Mouse (Mus musculus) retina, adult 2 months (tissue): ENCODE measurements around the gene Pan2.
"Not testable (repeated sequence)": the region's sequence is repeated elsewhere in the genome, so short reads cannot be mapped to it uniquely, and the experiment has no call there.

ENCODE experiments used
- DNase-seq: peaks from one replicate; pipeline ENCODE4 v3.0.0-alpha.2; 2012; ENCODE audit warnings: low read depth, low spot score

Pan2 gene

DNA sequence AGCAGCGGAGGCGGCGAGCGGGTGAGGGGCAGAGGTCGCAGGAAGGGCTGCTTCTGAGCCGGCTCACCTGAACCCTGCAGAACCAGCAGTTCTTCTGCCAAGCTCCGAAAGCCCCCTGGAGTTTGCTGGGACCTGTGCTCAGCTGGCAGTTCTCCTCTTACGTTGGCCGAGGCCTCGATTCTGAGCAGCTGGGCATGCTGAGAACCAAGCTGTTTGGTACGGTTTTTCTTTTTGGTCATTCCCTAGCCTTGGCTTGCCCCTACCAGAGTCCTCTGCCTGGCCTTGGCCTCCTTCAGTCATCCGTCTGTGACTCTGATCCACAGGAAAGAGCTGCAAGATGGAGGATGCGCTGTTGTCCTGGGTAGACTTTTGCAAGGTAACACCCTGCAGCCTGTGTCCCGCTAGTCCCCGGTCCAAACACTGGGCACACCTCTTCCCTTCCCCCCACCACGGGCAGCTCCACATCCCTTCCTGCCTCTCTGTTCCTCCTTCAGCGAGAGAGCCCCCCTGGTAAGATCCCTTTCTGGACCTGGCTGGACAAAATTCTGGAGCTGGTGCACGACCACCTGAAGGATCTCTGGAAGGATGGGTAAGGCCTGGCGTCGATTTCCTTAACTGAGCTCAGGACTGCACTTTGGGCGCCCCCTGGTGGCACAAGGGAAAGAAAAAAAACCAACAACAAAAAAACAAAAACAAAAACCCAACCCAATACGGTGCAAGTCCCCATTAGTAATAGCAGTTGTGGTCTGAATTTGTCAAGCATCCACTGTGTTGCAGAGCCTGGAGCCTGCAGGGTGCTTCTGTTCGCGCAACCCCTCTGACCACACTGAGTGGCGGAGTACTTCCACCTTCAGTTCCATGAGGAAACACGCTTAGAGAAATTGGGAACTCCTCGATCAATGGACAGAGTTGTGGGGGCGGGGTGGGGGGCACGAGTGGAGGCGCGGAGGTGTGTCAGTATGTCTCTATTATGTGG is 19.2 kb upstream of the Pan2 start:
- peak; percentile 39 for DNase-seq

DNA sequence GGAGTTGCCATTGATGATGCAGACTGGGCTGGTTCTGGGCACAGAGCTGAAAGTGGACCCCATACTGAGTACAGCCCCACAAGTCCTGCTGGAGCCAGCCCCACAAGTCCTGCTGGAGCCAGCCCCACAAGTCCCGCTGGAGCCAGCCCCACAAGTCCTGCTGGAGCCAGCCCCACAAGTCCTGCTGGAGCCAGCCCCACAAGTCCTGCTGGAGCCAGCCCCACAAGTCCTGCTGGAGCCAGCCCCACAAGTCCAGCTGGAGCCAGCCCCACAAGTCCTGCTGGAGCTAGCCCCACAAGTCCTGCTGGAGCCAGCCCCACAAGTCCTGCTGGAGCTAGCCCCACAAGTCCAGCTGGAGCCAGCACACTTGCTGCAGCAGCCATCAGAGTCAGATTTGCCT is 12.5 kb upstream of the Pan2 start:
- not testable (repeated sequence) for DNase-seq

DNA sequence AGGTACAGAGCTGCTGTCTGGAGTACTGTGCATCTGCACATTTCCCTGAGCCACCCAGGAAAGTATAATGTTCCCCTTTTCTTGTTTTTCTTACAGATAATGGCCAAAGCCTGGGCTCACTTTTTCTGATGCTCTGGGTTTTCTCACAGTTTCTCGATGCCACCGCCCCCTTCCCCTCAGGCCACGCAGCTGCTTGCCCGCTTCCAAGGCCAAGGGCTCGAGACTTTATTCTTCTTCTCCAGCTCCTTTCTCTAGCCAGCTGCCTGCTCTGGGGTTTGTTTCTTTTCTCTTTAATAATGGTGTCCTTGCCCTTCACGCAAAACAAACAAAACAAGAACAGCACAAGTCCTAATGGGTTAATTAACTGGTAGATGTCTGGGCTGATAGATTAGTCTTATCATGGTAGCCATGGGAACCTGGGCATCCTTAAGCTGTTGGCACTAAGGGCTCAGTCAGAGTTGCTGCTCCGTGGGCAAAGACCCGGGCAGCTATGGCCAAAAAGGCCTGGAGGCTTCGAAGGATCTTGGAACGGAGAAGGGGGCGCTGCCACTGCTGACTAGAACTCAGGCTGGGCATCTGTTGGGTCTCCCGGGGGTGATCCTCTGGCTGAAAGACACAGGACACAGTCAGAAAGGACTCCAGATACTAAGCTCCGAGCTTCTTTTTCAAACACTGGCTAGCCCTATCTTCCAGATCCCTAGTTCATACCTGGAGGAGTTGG is 6.6 kb upstream of the Pan2 start:
- DNase-seq: no peak

DNA sequence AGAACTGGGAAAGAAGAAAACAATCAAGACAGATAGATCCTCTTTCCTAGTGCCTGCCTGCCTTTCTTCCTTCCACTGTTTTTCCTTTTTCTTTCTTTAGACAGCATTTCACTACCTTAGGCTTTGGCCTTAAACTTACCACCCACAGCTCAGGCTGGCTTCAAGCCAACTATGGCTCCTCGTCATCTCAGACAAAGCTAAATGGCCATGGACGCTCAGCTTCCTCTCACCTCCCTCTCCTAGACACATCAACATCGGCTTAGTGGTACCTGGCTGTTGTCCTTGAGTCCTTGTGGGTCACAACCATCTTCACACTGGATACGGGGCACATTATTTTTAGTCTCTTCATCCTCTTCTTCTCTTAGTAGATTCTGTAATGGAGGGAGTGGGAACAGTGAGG is 5.9 kb upstream of the Pan2 start:
- no peak for DNase-seq

DNA sequence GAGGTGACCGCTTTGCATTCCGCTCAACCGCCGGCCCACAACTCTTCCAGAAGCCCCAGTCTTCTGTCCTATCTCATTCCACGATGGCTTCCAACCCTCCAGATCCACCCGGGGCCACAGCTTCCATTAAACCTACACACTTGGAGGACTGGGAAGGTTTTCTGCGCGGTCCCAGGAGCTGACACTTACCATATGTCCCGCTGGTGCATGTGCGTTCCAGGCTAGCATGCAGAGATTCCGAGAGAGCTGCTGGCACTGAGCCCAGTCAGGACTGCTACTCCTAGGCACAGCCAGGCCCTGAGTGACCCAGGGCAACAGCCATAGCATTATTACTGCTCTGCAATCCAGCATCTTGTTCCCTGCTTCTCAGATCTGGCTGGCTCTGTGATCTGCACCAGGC is 5.5 kb upstream of the Pan2 start:
- no peak for DNase-seq

DNA sequence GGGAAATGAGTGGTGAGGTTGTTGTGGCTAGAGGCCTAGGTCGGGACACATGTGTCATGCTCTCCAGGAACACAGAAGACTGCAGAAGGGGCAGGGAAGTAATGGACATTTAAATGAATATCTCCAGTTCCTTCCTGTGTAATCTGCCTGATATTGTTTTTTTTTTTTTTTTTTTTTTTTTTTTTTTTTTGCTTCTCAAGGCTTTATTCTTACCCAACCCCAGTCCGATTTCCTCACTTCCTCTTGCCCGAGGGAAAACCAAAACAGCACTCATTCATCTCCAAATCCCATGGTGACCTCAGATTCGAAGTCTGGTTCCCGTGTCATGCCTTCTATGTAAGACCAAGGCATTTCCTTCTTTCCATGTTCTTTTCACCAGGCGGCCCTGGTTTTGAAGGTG is 4.9 kb upstream of the Pan2 start:
- DNase-seq: no peak

DNA sequence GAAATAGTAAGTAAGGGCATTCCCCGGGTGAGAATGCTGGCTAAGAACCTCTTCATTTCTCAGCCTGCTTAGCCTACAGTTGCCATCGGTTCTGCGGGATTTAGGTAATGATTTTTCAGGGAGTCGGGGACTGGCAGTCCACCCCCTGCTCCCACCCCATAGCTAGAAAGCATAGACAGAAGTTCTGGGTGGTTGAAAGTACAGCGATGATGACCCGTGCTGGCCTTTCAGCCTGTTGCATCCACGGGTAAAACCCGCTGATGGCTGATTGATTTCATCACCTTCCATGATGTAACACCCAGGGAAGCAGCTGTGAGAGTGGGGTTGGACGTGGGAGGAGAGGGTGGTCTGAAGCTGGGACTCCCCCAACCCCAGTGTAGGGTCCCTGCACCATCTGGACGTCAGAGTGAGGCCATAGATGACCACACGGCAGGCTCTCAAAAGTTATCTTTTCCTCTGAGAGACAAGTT is 4.4 kb upstream of the Pan2 start, which contains the start of gene Il23a:
Gene Il23a (minus strand): TSS at position 51 of the 470 bp plus-strand sequence.
- no peak for DNase-seq

DNA sequence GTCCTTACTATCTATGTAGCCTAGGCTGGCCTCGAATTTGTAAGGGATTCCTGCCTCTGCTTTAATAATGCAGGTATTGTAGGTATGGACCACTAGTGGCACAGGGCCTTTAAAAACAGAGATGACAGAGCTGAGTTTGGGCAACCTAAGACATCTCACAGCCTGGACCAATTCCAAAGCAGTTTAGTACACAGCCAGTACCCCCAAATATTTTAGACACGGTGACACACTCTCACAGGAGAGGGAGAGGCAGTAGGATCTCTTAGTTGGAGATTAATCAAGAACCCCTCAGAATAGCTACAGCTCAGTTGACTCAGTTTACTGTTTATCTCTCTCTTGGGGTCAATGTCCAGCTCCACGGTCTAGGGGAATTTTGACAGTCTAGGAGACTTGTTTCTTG is 778 bp upstream of the Pan2 start:
- no peak for DNase-seq

DNA sequence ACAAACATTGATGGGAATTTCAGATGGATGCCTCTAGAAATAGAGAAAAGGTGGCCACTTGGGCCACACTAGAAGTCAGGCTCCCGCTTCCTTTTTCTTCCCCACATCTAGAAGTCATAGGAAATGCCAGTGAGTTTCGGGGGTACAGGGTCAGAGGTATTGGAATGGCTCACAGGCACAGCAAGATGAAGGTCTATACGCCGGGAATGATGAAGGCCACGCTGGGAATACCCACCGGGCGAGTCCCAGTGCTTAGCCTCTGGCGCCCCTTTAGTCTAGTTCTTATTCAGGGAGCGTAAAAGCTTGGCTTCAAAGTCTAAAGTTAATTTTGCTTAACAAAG is 380 bp upstream of the Pan2 start:
- DNase-seq: no peak

DNA sequence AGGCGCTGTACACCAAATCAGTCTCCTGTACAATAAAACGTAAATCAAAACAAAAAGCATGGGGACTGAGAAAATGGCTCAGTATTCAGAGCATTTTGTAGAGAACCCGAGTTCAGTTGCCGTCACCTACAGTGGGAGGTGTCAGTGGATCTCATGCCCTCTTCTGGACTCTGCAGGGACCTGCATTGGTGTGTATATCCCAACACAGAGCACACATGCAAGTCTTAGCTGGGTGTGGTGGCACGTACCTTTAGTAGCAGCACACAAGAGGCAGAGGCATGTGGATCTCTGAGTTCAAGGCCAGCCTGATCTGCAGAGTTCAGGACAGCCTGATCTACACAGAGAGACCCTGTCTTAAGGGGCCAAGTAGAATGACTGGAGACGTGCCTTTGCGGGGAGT is 6.5 kb downstream of the Pan2 start:
- DNase-seq: no peak

DNA sequence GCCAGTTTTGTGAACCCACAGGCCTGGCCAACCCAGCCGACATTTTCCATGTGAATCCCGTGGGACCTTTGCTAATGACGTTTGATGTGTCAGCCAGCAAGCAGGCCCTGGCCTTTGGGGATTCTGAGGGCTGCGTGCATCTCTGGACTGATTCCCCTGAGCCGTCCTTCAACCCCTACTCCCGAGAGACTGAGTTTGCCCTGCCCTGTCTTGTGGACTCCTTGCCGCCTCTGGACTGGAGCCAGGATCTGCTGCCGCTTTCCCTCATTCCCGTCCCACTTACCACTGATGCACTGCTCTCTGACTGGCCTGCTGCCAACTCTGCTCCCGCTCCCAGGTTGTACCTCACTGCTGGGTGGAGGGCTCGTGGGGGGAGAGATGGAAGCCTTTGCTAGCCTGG is 7.0 kb downstream of the Pan2 start:
- DNase-seq: no peak

DNA sequence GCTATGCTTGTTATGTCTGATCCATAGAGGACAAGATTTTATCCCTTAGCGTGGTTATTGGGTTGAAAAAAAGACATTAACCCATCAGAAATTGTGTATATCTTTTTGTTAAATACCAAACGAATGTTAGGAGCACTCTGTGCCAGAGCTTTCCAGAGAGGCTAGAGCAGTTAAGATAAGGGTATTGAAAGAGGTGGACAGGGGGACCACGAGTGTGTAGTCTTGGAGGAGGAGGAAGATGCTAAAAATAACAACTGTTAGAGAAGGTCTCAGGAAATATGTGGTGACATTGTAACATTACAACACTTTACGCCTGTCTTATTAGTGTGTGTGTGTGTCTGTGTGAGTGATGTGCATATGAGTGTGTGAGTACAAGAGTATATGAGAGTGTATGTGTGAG is 7.8 kb downstream of the Pan2 start:
- DNase-seq: no peak

DNA sequence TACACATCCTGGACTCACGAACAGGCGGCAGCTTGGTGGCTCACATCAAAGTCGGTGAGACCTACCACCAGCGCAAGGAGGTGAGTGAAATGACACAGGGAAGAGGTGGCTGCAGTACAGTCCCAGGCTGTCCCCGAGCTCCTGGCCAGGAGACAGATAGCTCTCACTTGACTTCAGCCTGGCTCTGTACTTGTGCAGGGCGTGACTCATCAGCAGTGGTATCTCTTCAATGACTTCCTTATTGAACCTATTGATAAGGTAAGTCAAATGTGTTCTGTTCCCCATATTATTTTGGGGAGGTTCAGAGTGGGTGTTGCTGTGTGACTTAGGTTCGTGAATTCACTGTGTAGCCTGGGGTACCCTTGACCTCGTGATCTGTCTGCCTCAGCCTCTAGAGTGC is 12.4 kb downstream of the Pan2 start:
- no peak for DNase-seq

DNA sequence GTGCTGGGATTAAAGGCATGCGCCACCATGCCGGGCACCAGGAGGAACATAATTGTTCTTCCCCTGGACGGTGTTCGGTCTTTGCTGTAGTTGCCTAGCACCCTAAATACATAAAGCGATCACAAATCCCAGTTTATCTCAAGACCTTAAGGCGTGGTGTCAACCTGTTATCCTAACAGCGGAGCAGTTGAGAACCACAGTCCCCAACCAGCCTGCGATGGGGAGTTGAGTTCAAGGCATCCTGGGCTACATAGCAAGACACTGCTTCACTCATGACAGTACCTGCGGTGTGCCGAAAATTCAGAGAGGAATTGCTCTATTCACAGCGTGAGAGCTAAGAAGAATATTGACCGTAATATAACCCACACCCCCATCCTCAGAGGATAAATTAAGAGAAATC is 18.5 kb downstream of the Pan2 start:
- DNase-seq: peak; percentile 26

DNA sequence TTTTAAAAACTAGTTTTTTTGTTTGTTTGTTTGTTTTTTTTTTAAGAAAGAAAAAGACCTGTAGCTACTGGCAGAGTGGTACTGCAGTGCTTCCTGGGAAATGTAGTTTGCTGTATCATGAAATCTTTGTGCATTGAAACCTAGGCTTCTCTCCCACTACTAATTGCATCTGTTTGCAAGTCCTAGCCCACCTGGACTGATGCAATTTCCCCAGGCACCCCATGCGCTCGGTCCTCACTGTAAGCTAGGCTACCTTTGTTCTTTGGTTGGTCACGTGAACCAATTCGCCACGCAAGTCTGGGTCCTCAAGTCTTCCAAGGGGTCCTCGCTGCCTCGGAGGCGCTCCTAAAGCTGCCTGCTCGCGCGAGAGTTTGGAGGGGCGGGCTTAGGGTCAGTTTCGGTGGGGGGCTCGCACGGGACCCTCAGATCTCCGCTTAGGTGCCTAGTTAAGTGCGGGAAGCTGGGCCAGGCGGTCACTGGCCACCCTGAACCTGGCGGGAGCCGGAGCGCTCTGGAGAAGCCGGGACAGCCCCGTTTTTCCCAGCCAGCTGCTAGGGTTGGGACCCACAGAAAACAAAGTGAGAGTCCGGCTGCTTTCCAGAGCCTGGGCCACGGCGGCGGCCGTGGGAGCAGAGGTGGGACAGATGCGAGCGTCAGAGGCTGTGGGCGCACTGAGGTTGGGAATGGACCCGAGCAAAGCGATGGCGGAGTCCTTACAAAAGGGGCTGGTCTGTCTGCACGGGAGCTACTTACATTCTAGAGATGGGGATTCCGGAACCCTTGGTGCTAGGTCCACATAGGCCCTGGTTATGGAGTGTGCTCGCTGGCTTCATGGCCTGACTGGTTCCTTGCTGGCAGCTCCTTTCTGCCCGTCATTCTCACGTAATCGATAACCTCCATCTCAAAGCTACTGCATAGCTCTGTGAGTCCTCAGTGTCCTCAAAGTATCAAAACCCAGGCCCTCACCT is 19.3 kb downstream of the Pan2 start, which contains the start of gene Cnpy2:
Gene Cnpy2 (plus strand): TSS at position 319 of the 968 bp plus-strand sequence.
- DNase-seq: peak; percentile 63

DNA sequence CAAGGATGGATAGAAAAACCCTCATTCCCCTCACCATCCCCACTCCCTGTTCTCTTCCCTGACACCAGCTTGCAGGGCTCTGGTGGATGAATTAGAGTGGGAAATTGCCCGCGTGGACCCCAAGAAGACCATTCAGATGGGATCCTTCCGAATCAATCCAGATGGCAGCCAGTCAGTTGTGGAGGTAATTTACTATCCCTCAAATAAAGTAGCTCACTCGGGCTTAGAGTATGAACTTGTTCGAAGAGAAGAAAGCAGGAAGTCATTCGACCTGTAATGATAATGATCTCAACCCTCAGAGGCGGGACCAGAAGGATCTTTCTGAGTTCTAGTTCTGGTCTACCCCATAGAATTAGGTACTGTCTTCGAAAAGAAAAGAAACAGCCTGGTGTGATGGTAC is 20.4 kb downstream of the Pan2 start:
- DNase-seq: no peak

DNA sequence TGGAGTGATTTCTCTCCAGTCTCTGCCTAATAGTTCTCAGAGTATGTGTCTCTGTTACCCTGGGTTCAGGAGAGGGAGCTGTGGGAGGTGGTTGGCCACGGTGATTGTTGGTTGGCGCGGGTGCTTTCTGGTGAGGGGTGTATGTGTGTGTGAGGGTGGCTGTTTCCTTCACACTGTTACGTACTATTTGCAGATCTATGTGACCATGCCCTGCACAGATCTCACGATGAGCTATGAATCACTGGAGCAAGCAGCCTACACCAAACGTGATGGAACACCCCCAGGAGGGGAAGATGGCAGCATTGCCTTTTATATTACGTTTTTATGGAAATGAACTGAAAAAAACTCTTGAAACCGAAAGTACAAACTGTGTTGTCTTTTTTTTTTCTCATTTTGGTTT is 23.7 kb downstream of the Pan2 start:
- no peak for DNase-seq

DNA sequence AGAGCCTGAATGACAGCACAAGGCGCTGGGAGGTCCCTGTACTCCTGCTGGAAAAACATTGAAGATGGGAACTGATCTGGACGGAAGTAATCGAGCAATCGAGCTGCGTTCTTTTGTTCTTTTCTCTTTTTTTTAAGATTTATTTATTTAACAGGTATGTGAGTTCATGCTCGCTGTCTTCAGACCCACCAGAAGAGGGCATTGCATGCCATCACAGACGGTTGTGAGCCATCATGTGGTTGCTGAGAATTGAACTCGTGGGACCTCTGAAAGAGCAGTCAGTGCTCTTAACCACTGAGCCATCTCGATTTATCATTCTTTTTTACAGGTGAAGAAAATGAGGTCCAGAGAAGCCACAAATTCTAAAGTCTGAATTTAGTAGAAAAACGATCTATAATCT is 24.5 kb downstream of the Pan2 start:
- DNase-seq: no peak

DNA sequence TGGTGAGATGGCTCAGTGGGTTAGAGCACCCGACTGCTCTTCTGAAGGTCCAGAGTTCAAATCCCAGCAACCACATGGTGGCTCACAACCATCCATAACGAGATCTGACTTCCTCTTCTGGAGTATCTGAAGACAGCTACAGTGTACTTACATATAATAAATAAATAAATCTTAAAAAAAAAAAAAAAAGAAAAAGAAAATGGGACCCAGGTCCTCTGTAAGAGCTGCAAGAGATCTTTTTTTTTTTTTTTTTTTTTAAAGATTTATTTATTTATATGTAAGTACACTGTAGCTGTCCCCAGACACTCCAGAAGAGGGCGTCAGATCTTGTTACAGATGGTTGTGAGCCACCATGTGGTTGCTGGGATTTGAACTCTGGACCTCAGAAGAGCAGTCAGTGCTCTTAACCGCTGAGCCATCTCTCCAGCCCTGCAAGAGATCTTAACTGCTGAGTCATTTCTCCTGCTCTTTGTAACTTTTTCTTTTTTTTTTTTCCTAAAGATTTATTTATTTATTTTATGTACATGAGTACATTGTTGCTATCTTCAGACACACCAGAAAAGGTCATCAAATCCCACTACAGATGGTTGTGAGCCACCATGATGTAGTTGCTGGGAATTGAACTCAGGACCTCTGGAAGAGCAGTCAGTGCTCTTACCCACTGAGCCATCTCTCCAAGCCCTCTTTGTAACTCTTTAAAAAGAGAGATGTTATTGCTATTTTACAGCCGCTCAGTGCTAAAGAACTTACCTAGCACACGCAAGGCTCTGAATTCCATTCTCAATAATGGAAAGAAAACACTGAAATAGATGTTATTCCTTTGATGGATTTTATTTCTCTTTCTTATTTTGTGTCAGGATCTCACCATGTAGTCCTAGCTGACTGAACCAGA is 29.5 kb downstream of the Pan2 start:
- not testable (repeated sequence) for DNase-seq

DNA sequence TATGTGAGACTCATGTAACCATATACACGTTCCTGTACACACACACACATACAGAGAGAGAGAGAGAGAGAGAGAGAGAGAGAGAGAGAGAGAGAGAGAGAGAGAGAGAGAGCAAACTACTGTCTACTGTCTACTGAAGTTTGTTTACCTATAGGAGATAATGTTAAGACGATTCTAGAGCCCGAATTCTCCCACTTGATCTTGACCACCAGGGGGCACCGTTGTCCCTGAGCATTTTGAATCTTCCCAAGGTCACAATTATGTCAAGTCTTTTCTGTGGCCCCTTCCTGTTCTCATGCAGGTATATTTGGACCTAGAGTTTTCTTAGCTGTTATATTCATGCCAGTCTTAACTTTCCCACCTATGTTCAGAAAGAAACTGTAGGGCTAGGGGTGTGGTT is 32.4 kb downstream of the Pan2 start:
- peak; percentile 63 for DNase-seq

DNA sequence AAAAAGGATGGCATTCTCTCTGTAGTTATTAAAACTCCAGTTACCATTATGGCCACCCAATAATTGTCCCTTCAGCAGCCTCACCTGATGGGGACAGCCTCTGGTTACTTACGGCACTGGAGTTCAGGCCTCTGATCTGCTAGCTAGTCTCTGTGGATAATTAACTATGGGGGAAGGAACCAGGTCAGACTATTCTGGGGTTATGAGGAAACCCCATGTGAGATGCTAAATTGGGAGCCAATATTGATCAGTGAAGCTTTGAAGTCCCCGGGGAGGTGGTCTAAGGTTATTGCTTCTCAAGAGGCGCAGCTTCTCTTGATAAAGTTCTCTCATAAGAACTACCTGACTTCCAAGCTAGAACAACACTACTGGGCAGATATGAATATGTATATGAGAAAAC is 33.1 kb downstream of the Pan2 start:
- no peak for DNase-seq
